Mouse (Mus musculus): ENCODE results near the gene Zic1. TPM values are rescaled to one million over a fixed set of nuclear protein-coding genes. Genes with fewer than 3 reads are reported as not detected.

Gene Zic1
- polyA plus RNA-seq, 1 experiment: 9.9 TPM

DNA sequence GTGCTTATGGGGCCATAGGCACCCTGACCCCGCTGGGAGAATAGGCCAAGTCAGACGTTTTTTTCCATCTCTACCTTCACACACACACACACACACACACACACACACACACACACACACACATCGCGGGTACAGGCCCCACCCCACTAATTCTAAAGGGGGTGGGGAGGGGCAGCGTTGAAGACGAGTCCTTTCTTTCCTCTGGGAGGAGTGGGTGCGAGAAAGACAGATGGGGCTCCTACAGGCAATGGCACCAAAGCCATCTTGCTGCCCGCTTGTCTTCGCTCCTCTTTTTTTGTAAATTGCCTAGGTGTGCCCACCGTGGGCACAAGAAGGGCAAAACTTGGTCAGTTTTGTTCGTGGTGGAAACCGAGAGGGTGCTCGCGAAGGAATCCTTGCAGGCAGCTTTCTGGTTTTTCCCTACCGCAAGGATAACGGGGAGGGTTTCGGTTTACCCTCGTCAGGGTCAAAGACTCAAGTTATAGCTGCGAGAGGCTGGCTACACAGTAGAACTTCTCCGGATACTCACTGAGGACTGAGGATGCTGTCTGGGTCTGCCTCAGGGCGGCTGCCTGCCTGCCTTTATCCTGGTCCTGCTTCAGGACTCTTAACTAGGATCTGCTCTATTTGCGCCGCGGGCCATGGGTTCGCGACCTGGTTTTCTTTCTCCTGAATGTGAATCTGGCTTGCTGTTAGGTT, 3.8 kb upstream of the Zic1 start:
- Histone ChIP-seq H3K4me3 (ENCODE audit: insufficient read depth, poor library complexity, severe bottlenecking) (no peak overlapping the region), H3K79me2 (ENCODE audit: control insufficient read depth, insufficient read depth) (no peaks in the 10 kb centered on the region), H3ac (ENCODE audit: control insufficient read depth, insufficient read length, low read depth) (no peak overlapping the region), H3K36me3 (ENCODE audit: control insufficient read depth, insufficient read depth) (no peaks in the 10 kb centered on the region), H3K79me3 (ENCODE audit: low read depth) (no peaks in the 10 kb centered on the region), H3K27me3 (ENCODE audit: control insufficient read depth, insufficient read depth, insufficient read length) (no peaks in the 10 kb centered on the region)
- no peak for TF ChIP-seq FOSL1 (IDR thresholded peaks at IDR 0.05; ENCODE audit: insufficient read depth, low read length, poor library complexity, severe bottlenecking)
- no peak for TF ChIP-seq MAX (IDR thresholded peaks at IDR 0.05)
- no peak for TF ChIP-seq MYOD1 (IDR thresholded peaks at IDR 0.05; ENCODE audit: control insufficient read depth, insufficient read length, low read depth)
- TF ChIP-seq CTCF (IDR thresholded peaks at IDR 0.05; ENCODE audit: control insufficient read depth, insufficient read depth, insufficient read length): no peak
- TF ChIP-seq CEBPB (IDR thresholded peaks at IDR 0.05; ENCODE audit: low read depth): no peak
- TF ChIP-seq MYOG (IDR thresholded peaks at IDR 0.05; ENCODE audit: control insufficient read depth, extremely low read depth, insufficient read length): no peak

- no peak overlapping the region for H3K4me3 ChIP-seq (ENCODE audit: insufficient read depth, poor library complexity, severe bottlenecking)
- H3K79me2 ChIP-seq (ENCODE audit: control insufficient read depth, insufficient read depth): no peaks in the 10 kb centered on the region
- no peaks in the 10 kb centered on the region for H3K36me3 ChIP-seq (ENCODE audit: control insufficient read depth, insufficient read depth)
- H3ac ChIP-seq (ENCODE audit: control insufficient read depth, insufficient read length, low read depth): no peak overlapping the region
- H3K79me3 ChIP-seq (ENCODE audit: low read depth): no peaks in the 10 kb centered on the region
- no peaks in the 10 kb centered on the region for H3K27me3 ChIP-seq (ENCODE audit: control insufficient read depth, insufficient read depth, insufficient read length)
- TF ChIP-seq MAX (IDR thresholded peaks at IDR 0.05) (no peak), USF1 (IDR thresholded peaks at IDR 0.05; ENCODE audit: low read depth) (no peak), MYOG (IDR thresholded peaks at IDR 0.05; ENCODE audit: control insufficient read depth, extremely low read depth, insufficient read length) (no peak), CTCF (IDR thresholded peaks at IDR 0.05; ENCODE audit: control insufficient read depth, insufficient read depth, insufficient read length) (no peak), FOSL1 (IDR thresholded peaks at IDR 0.05; ENCODE audit: insufficient read depth, low read length, poor library complexity, severe bottlenecking) (no peak)
These were observed 3.3 kb upstream of the Zic1 start for GRCm38 (mm10) chr9:91368946-91369292.

- no peaks in the 10 kb centered on the region for H3K27me3 ChIP-seq (ENCODE audit: control insufficient read depth, insufficient read depth, insufficient read length)
These were observed 2.5 kb upstream of the Zic1 start for GRCm38 (mm10) chr9:91368150-91368549.

DNA sequence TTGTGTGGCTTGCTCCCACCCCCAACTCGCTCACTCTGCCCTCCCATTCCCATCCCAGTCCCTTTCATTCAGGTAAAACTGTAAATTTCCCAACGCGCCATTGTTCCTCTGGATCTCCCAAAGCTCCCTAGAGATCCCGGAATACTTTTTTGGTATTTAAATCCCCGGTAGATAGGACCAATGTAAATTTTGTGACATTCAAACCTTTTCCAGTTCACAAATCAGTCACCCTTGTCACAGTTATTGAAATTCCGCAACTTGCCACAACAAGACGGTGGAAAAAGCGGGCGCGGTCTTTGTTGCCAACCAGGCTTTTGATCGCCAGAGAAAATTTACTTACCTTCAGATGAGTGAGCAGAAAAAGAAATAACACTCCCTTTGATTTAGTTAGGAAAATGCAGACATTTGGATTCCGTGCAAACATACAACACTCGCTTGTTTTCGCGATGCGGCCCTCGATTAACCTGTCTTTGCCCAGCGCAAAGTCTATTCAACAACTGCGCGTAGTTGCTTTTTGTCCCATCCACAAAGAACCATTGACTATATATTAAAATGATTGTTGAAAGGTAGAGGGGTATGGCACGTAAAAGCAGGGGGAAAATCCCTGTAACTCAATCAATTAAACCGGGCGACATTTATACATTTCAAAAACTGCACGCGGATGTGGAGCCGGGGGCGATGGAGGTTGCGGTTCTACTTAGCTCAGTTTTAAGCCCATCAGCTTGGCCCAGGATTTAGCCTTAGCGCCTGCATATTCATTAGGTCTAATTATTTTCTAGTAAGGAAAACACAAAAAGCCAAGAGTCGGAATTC, 1.6 kb upstream of the Zic1 start:
- Histone ChIP-seq H3K79me3 (ENCODE audit: low read depth) (no peaks in the 10 kb centered on the region), H3K79me2 (ENCODE audit: control insufficient read depth, insufficient read depth) (peaks cover 6% of the 10 kb centered on the region), H3K27me3 (ENCODE audit: control insufficient read depth, insufficient read depth, insufficient read length) (no peaks in the 10 kb centered on the region), H3K36me3 (ENCODE audit: control insufficient read depth, insufficient read depth) (no peaks in the 10 kb centered on the region), H3ac (ENCODE audit: control insufficient read depth, insufficient read length, low read depth) (no peak overlapping the region), H3K4me3 (ENCODE audit: insufficient read depth, poor library complexity, severe bottlenecking) (no peak overlapping the region)
- TF ChIP-seq USF1 (IDR thresholded peaks at IDR 0.05; ENCODE audit: low read depth) (no peak), MAX (IDR thresholded peaks at IDR 0.05) (no peak), CTCF (IDR thresholded peaks at IDR 0.05; ENCODE audit: control insufficient read depth, insufficient read depth, insufficient read length) (no peak), MYOG (IDR thresholded peaks at IDR 0.05; ENCODE audit: control insufficient read depth, extremely low read depth, insufficient read length) (no peak), FOSL1 (IDR thresholded peaks at IDR 0.05; ENCODE audit: insufficient read depth, low read length, poor library complexity, severe bottlenecking) (no peak)

More at GRCm38 (mm10) chr9:91368150-91368549, 2.5 kb upstream of the Zic1 start:
- TF ChIP-seq MYOD1 (IDR thresholded peaks at IDR 0.05; ENCODE audit: control insufficient read depth, insufficient read length, low read depth): no peak
- no peak for TF ChIP-seq USF1 (IDR thresholded peaks at IDR 0.05; ENCODE audit: low read depth)
- TF ChIP-seq MAX (IDR thresholded peaks at IDR 0.05): no peak
- no peak for TF ChIP-seq CTCF (IDR thresholded peaks at IDR 0.05; ENCODE audit: control insufficient read depth, insufficient read depth, insufficient read length)
- no peak for TF ChIP-seq CEBPB (IDR thresholded peaks at IDR 0.05; ENCODE audit: low read depth)
- Histone ChIP-seq H3K36me3 (ENCODE audit: control insufficient read depth, insufficient read depth) (no peaks in the 10 kb centered on the region), H3K79me3 (ENCODE audit: low read depth) (no peaks in the 10 kb centered on the region), H3K79me2 (ENCODE audit: control insufficient read depth, insufficient read depth) (peaks cover 6% of the 10 kb centered on the region), H3K4me3 (ENCODE audit: insufficient read depth, poor library complexity, severe bottlenecking) (no peak overlapping the region), H3ac (ENCODE audit: control insufficient read depth, insufficient read length, low read depth) (no peak overlapping the region)

- Histone ChIP-seq H3K79me3 (ENCODE audit: low read depth) (no peaks in the 10 kb centered on the region), H3K4me3 (ENCODE audit: insufficient read depth, poor library complexity, severe bottlenecking) (no peak overlapping the region), H3K79me2 (ENCODE audit: control insufficient read depth, insufficient read depth) (peaks cover 6% of the 10 kb centered on the region), H3ac (ENCODE audit: control insufficient read depth, insufficient read length, low read depth) (no peak overlapping the region), H3K36me3 (ENCODE audit: control insufficient read depth, insufficient read depth) (no peaks in the 10 kb centered on the region), H3K27me3 (ENCODE audit: control insufficient read depth, insufficient read depth, insufficient read length) (no peaks in the 10 kb centered on the region)
- TF ChIP-seq MAX (IDR thresholded peaks at IDR 0.05): no peak
- no peak for TF ChIP-seq FOSL1 (IDR thresholded peaks at IDR 0.05; ENCODE audit: insufficient read depth, low read length, poor library complexity, severe bottlenecking)
- TF ChIP-seq USF1 (IDR thresholded peaks at IDR 0.05; ENCODE audit: low read depth): no peak
- no peak for TF ChIP-seq CEBPB (IDR thresholded peaks at IDR 0.05; ENCODE audit: low read depth)
- TF ChIP-seq CTCF (IDR thresholded peaks at IDR 0.05; ENCODE audit: control insufficient read depth, insufficient read depth, insufficient read length): no peak
- no peak for TF ChIP-seq MYOG (IDR thresholded peaks at IDR 0.05; ENCODE audit: control insufficient read depth, extremely low read depth, insufficient read length)
- TF ChIP-seq MYOD1 (IDR thresholded peaks at IDR 0.05; ENCODE audit: control insufficient read depth, insufficient read length, low read depth): no peak
These were observed 802 bp upstream of the Zic1 start for GRCm38 (mm10) chr9:91366226-91366998.

Data from C2C12 (cell line).